Mouse (Mus musculus) neural tube, embryonic 12.5 days (tissue): Measurements from ENCODE around the gene Ublcp1. TPM values are rescaled to one million over a fixed set of nuclear protein-coding genes. Genes with fewer than 3 reads are reported as not detected.

Source experiments
- ATAC-seq: fragments of 200-750 bp; cut with Nextera tagmentation; 2 replicates; pipeline ENCODE4 v1.8.0; 2017; ENCODE audit warnings: low read depth, mild to moderate bottlenecking, moderate TSS enrichment, moderate library complexity; ENCODE audit not compliant: low FRiP score
- H3K27ac ChIP-seq: fragments of 300-500 bp; sonication (generic); 2 replicates; pipeline ENCODE4 v1.5.1; 2016
- H3K27me3 ChIP-seq: fragments of 300-500 bp; sonication (generic); replicated peaks from 2 replicates; pipeline ENCODE4 v1.6.1; 2016; ENCODE audit warnings: mild to moderate bottlenecking
- H3K36me3 ChIP-seq: fragments of 300-500 bp; sonication (generic); 2 replicates; pipeline ENCODE4 v1.6.1; 2016; ENCODE audit warnings: mild to moderate bottlenecking
- H3K4me1 ChIP-seq: fragments of 300-500 bp; sonication (generic); 2 replicates; pipeline ENCODE4 v1.6.1; 2016
- H3K4me2 ChIP-seq: fragments of 300-500 bp; sonication (generic); replicated peaks from 2 replicates; pipeline ENCODE4 v1.6.1; 2016; ENCODE audit warnings: mild to moderate bottlenecking
- H3K4me3 ChIP-seq: fragments of 300-500 bp; sonication (generic); 2 replicates; pipeline ENCODE4 v1.5.1; 2016
- H3K9ac ChIP-seq: fragments of 300-500 bp; sonication (generic); 2 replicates; pipeline ENCODE4 v1.6.1; 2016; ENCODE audit warnings: mild to moderate bottlenecking
- H3K9me3 ChIP-seq: fragments of 300-500 bp; sonication (generic); 2 replicates; pipeline ENCODE4 v1.6.1; 2016; ENCODE audit warnings: mild to moderate bottlenecking
- WGBS: fragments of 180-500 bp; shearing (Covaris S2); methylation state at CpG from one replicate; pipeline ENCODE4 v1.1.7; 2016; 5-methylcytosine and 5-hydroxymethylcytosine counted together
- polyA plus RNA-seq: library from polyadenylated mRNA; unstranded; fragments of >200 nt; fragmentation: Nextera tagmentation; extraction: Ambion mirVana; gene quantifications from 2 replicates; pipeline ENCODE4 v1.2.1, GENCODE M21; 2016

Gene Ublcp1
- polyA plus RNA-seq, 1 experiment from 2014 or later = 70.8 TPM

GRCm38 (mm10) chr11:44430036-44430435, 40.3 kb downstream of the Ublcp1 start:
- Histone ChIP-seq H3K4me1 (no peaks in the 10 kb centered on the region; the same call in 1 of the 2 replicates), H3K27ac (no peak overlapping the region), H3K9me3 (no peaks in the 10 kb centered on the region), H3K36me3 (no peaks in the 10 kb centered on the region), H3K27me3 (no peaks in the 10 kb centered on the region), H3K9ac (no peak overlapping the region), H3K4me3 (no peak overlapping the region), H3K4me2 (no peak overlapping the region)
- ATAC-seq = no peak
- 90% methylated on average over 3 of the region's 3 CpGs for WGBS

GRCm38 (mm10) chr11:44427951-44428350, 42.3 kb downstream of the Ublcp1 start:
- no peak overlapping the region for H3K4me3 ChIP-seq
- ATAC-seq = no peak
- 72% methylated on average over 2 of the region's 2 CpGs for WGBS
- H3K4me1 ChIP-seq = no peaks in the 10 kb centered on the region; the same call in 1 of the 2 replicates
- no peak overlapping the region for H3K27ac ChIP-seq
- H3K9ac ChIP-seq = no peak overlapping the region
- H3K4me2 ChIP-seq = no peak overlapping the region
- no peaks in the 10 kb centered on the region for H3K9me3 ChIP-seq
- no peaks in the 10 kb centered on the region for H3K36me3 ChIP-seq
- no peaks in the 10 kb centered on the region for H3K27me3 ChIP-seq

- H3K36me3 ChIP-seq = no peaks in the 10 kb centered on the region
- H3K4me2 ChIP-seq = no peak overlapping the region
- no peaks in the 10 kb centered on the region; the same call in 1 of the 2 replicates for H3K4me1 ChIP-seq
- 79% methylated on average over 6 of the region's 6 CpGs for WGBS
- ATAC-seq = no peak
- no peaks in the 10 kb centered on the region for H3K27me3 ChIP-seq
- H3K9me3 ChIP-seq = no peaks in the 10 kb centered on the region
- no peak overlapping the region for H3K27ac ChIP-seq
- H3K4me3 ChIP-seq = no peak overlapping the region
- H3K9ac ChIP-seq = no peak overlapping the region
Observed at GRCm38 (mm10) chr11:44425626-44426025, 44.7 kb downstream of the Ublcp1 start.

- Histone ChIP-seq H3K4me2 (no peak overlapping the region), H3K4me3 (no peak overlapping the region), H3K27me3 (no peaks in the 10 kb centered on the region), H3K27ac (no peak overlapping the region), H3K9ac (no peak overlapping the region), H3K36me3 (no peaks in the 10 kb centered on the region), H3K9me3 (no peaks in the 10 kb centered on the region), H3K4me1 (no peaks in the 10 kb centered on the region; the same call in 1 of the 2 replicates)
- ATAC-seq = no peak
- 63% methylated on average over 8 of the region's 8 CpGs for WGBS
Observed at GRCm38 (mm10) chr11:44425006-44425405, 45.3 kb downstream of the Ublcp1 start.

- Histone ChIP-seq H3K9ac (no peak overlapping the region), H3K9me3 (no peaks in the 10 kb centered on the region), H3K4me3 (no peak overlapping the region), H3K27ac (no peak overlapping the region), H3K27me3 (no peaks in the 10 kb centered on the region), H3K4me2 (no peak overlapping the region), H3K36me3 (no peaks in the 10 kb centered on the region), H3K4me1 (no peaks in the 10 kb centered on the region; the same call in 1 of the 2 replicates)
- WGBS = 49% methylated on average over 5 of the region's 5 CpGs
- no peak for ATAC-seq
Observed at GRCm38 (mm10) chr11:44423955-44424354, 46.3 kb downstream of the Ublcp1 start.

- no peaks in the 10 kb centered on the region; the same call in 1 of the 2 replicates for H3K4me1 ChIP-seq
- no peak overlapping the region for H3K4me2 ChIP-seq
- no peak overlapping the region for H3K9ac ChIP-seq
- no peaks in the 10 kb centered on the region for H3K36me3 ChIP-seq
- H3K9me3 ChIP-seq = no peaks in the 10 kb centered on the region
- no peak overlapping the region for H3K4me3 ChIP-seq
- H3K27ac ChIP-seq = no peak overlapping the region
- 53% methylated on average over 6 of the region's 6 CpGs for WGBS
- no peak for ATAC-seq
- no peaks in the 10 kb centered on the region for H3K27me3 ChIP-seq
Observed at GRCm38 (mm10) chr11:44423261-44423660, 47.0 kb downstream of the Ublcp1 start.

GRCm38 (mm10) chr11:44422337-44423111, 47.8 kb downstream of the Ublcp1 start:
- WGBS = 77% methylated on average over 10 of the region's 10 CpGs
- Histone ChIP-seq H3K9ac (no peak overlapping the region), H3K27me3 (no peaks in the 10 kb centered on the region), H3K4me3 (no peak overlapping the region), H3K9me3 (no peaks in the 10 kb centered on the region), H3K36me3 (no peaks in the 10 kb centered on the region), H3K4me2 (no peak overlapping the region), H3K4me1 (no peaks in the 10 kb centered on the region; the same call in 1 of the 2 replicates), H3K27ac (no peak overlapping the region)
- ATAC-seq = no peak

- H3K4me2 ChIP-seq = no peak overlapping the region
- H3K4me3 ChIP-seq = no peak overlapping the region
- no peak overlapping the region for H3K27ac ChIP-seq
- H3K9ac ChIP-seq = no peak overlapping the region
- ATAC-seq = no peak
- no peaks in the 10 kb centered on the region for H3K9me3 ChIP-seq
- H3K36me3 ChIP-seq = no peaks in the 10 kb centered on the region
- H3K27me3 ChIP-seq = no peaks in the 10 kb centered on the region
- no peaks in the 10 kb centered on the region for H3K4me1 ChIP-seq
- 66% methylated on average over 1 of the region's 1 CpGs for WGBS
Observed at GRCm38 (mm10) chr11:44417403-44417802, 52.9 kb downstream of the Ublcp1 start.

GRCm38 (mm10) chr11:44414605-44415004, 55.7 kb downstream of the Ublcp1 start:
- no peak overlapping the region for H3K4me3 ChIP-seq
- no peaks in the 10 kb centered on the region for H3K9me3 ChIP-seq
- no peak overlapping the region for H3K9ac ChIP-seq
- no peaks in the 10 kb centered on the region for H3K4me1 ChIP-seq
- H3K27ac ChIP-seq = no peak overlapping the region
- H3K4me2 ChIP-seq = no peak overlapping the region
- H3K27me3 ChIP-seq = no peaks in the 10 kb centered on the region
- 86% methylated on average over 3 of the region's 3 CpGs for WGBS
- no peaks in the 10 kb centered on the region for H3K36me3 ChIP-seq
- no peak for ATAC-seq

GRCm38 (mm10) chr11:44413371-44413770, 56.9 kb downstream of the Ublcp1 start:
- no peak overlapping the region for H3K4me3 ChIP-seq
- H3K4me2 ChIP-seq = no peak overlapping the region
- ATAC-seq = no peak
- no peaks in the 10 kb centered on the region for H3K27me3 ChIP-seq
- no peaks in the 10 kb centered on the region for H3K9me3 ChIP-seq
- no peaks in the 10 kb centered on the region; the same call in 1 of the 2 replicates for H3K4me1 ChIP-seq
- WGBS = 78% methylated on average over 3 of the region's 3 CpGs
- H3K9ac ChIP-seq = no peak overlapping the region
- H3K36me3 ChIP-seq = no peaks in the 10 kb centered on the region
- H3K27ac ChIP-seq = no peak overlapping the region

- no peak overlapping the region for H3K4me2 ChIP-seq
- H3K9ac ChIP-seq = no peak overlapping the region
- H3K9me3 ChIP-seq = no peaks in the 10 kb centered on the region
- ATAC-seq = no peak
- no peak overlapping the region for H3K27ac ChIP-seq
- no peaks in the 10 kb centered on the region; the same call in 1 of the 2 replicates for H3K4me1 ChIP-seq
- H3K4me3 ChIP-seq = no peak overlapping the region
- no peaks in the 10 kb centered on the region for H3K27me3 ChIP-seq
- no peaks in the 10 kb centered on the region for H3K36me3 ChIP-seq
- WGBS = 85% methylated on average over 8 of the region's 8 CpGs
Observed at GRCm38 (mm10) chr11:44412276-44412675, 58.0 kb downstream of the Ublcp1 start.

- 71% methylated on average over 3 of the region's 3 CpGs for WGBS
Observed at GRCm38 (mm10) chr11:44410413-44410812, 59.9 kb downstream of the Ublcp1 start.

GRCm38 (mm10) chr11:44408626-44409025, 61.7 kb downstream of the Ublcp1 start:
- WGBS = 25% methylated on average over 5 of the region's 5 CpGs
- no peak for ATAC-seq
- no peak overlapping the region for H3K27ac ChIP-seq
- no peaks in the 10 kb centered on the region for H3K9me3 ChIP-seq
- H3K4me2 ChIP-seq = no peak overlapping the region
- H3K4me1 ChIP-seq = no peaks in the 10 kb centered on the region; the same call in 1 of the 2 replicates
- H3K36me3 ChIP-seq = no peaks in the 10 kb centered on the region
- H3K27me3 ChIP-seq = no peaks in the 10 kb centered on the region
- no peak overlapping the region for H3K4me3 ChIP-seq
- no peak overlapping the region for H3K9ac ChIP-seq

More at GRCm38 (mm10) chr11:44410413-44410812, 59.9 kb downstream of the Ublcp1 start:
- no peaks in the 10 kb centered on the region for H3K27me3 ChIP-seq
- no peaks in the 10 kb centered on the region; the same call in 1 of the 2 replicates for H3K4me1 ChIP-seq
- H3K36me3 ChIP-seq = no peaks in the 10 kb centered on the region
- no peak overlapping the region for H3K4me2 ChIP-seq
- no peak overlapping the region for H3K9ac ChIP-seq
- no peak overlapping the region for H3K4me3 ChIP-seq
- H3K27ac ChIP-seq = no peak overlapping the region
- ATAC-seq = no peak
- H3K9me3 ChIP-seq = no peaks in the 10 kb centered on the region
